Mouse (Mus musculus): ENCODE data around the gene Cntnap5a. TPM values are rescaled to one million over a fixed set of nuclear protein-coding genes. Genes with fewer than 3 reads are reported as not detected.

Cntnap5a gene
- polyA plus RNA-seq, 1 experiment from 2014 or later: 2.1 TPM

GRCm38 (mm10) chr1:115990204-115990603, 305.6 kb downstream of the Cntnap5a start:
- Histone ChIP-seq H3K36me3 (ENCODE audit: control insufficient read depth, insufficient read depth, low read length) (no peaks in the 10 kb centered on the region), H3K4me1 (ENCODE audit: control insufficient read depth, insufficient read depth, low read length) (no peaks in the 10 kb centered on the region), H3K9me3 (ENCODE audit: control insufficient read depth, low read length) (no peaks in the 10 kb centered on the region), H3K4me3 (replicated peaks; ENCODE audit: low read depth, low read length) (no peak overlapping the region), H3K4me2 (ENCODE audit: low read length) (no peak overlapping the region), H3K27ac (replicated peaks; ENCODE audit: low read depth, low read length) (no peak overlapping the region), H3K27me3 (ENCODE audit: control insufficient read depth, insufficient read depth, low read length) (no peaks in the 10 kb centered on the region), H3K9ac (replicated peaks; ENCODE audit: low read length) (no peak overlapping the region)
- no peak for ATAC-seq (ENCODE audit: low FRiP score, low TSS enrichment)
- WGBS: 75% methylated on average over 1 of the region's 1 CpGs
- DNase-seq: no peak

- WGBS: 76% methylated on average over 2 of the region's 2 CpGs
- Histone ChIP-seq H3K36me3 (ENCODE audit: control insufficient read depth, insufficient read depth, low read length) (no peaks in the 10 kb centered on the region), H3K27me3 (ENCODE audit: control insufficient read depth, insufficient read depth, low read length) (no peaks in the 10 kb centered on the region), H3K27ac (replicated peaks; ENCODE audit: low read depth, low read length) (no peak overlapping the region), H3K9me3 (ENCODE audit: control insufficient read depth, low read length) (no peaks in the 10 kb centered on the region), H3K4me1 (ENCODE audit: control insufficient read depth, insufficient read depth, low read length) (no peaks in the 10 kb centered on the region), H3K4me2 (ENCODE audit: low read length) (no peak overlapping the region), H3K4me3 (replicated peaks; ENCODE audit: low read depth, low read length) (no peak overlapping the region), H3K9ac (replicated peaks; ENCODE audit: low read length) (no peak overlapping the region)
- ATAC-seq (ENCODE audit: low FRiP score, low TSS enrichment) (no peak), DNase-seq (no peak)
These were observed 331.2 kb downstream of the Cntnap5a start for GRCm38 (mm10) chr1:116015768-116016167.

- ATAC-seq (ENCODE audit: low FRiP score, low TSS enrichment) (no peak), DNase-seq (no peak)
- H3K27ac ChIP-seq (replicated peaks; ENCODE audit: low read depth, low read length): no peak overlapping the region
- H3K9ac ChIP-seq (replicated peaks; ENCODE audit: low read length): no peak overlapping the region
- H3K9me3 ChIP-seq (ENCODE audit: control insufficient read depth, low read length): no peaks in the 10 kb centered on the region
- H3K27me3 ChIP-seq (ENCODE audit: control insufficient read depth, insufficient read depth, low read length): no peaks in the 10 kb centered on the region
- H3K4me2 ChIP-seq (ENCODE audit: low read length): no peak overlapping the region
- H3K36me3 ChIP-seq (ENCODE audit: control insufficient read depth, insufficient read depth, low read length): no peaks in the 10 kb centered on the region
- 90% methylated on average over 1 of the region's 1 CpGs for WGBS
- no peak overlapping the region for H3K4me3 ChIP-seq (replicated peaks; ENCODE audit: low read depth, low read length)
- no peaks in the 10 kb centered on the region for H3K4me1 ChIP-seq (ENCODE audit: control insufficient read depth, insufficient read depth, low read length)
These were observed 345.1 kb downstream of the Cntnap5a start for GRCm38 (mm10) chr1:116029653-116030052.

- no peak overlapping the region for H3K4me3 ChIP-seq (replicated peaks; ENCODE audit: low read depth, low read length)
- no peaks in the 10 kb centered on the region for H3K36me3 ChIP-seq (ENCODE audit: control insufficient read depth, insufficient read depth, low read length)
- no peaks in the 10 kb centered on the region for H3K9me3 ChIP-seq (ENCODE audit: control insufficient read depth, low read length)
- WGBS: 3% methylated on average over 1 of the region's 1 CpGs
- peaks cover 5% of the 10 kb centered on the region; the same call in 1 of the 2 replicates for H3K4me1 ChIP-seq (ENCODE audit: control insufficient read depth, insufficient read depth, low read length)
- peak; percentile 40 for DNase-seq
- H3K27me3 ChIP-seq (ENCODE audit: control insufficient read depth, insufficient read depth, low read length): no peaks in the 10 kb centered on the region
- peak; percentile 57; the same call in 1 of the 2 replicates for ATAC-seq (ENCODE audit: low FRiP score, low TSS enrichment)
- H3K27ac ChIP-seq (replicated peaks; ENCODE audit: low read depth, low read length): no peak overlapping the region
- no peak overlapping the region for H3K9ac ChIP-seq (replicated peaks; ENCODE audit: low read length)
- H3K4me2 ChIP-seq (ENCODE audit: low read length): no peak overlapping the region
These were observed 351.3 kb downstream of the Cntnap5a start for GRCm38 (mm10) chr1:116035897-116036296.

GRCm38 (mm10) chr1:116036894-116037293, 352.3 kb downstream of the Cntnap5a start:
- H3K9me3 ChIP-seq (ENCODE audit: control insufficient read depth, low read length): no peaks in the 10 kb centered on the region
- no peak overlapping the region for H3K4me3 ChIP-seq (replicated peaks; ENCODE audit: low read depth, low read length)
- no peak for DNase-seq
- no peak overlapping the region for H3K4me2 ChIP-seq (ENCODE audit: low read length)
- H3K27ac ChIP-seq (replicated peaks; ENCODE audit: low read depth, low read length): no peak overlapping the region
- H3K9ac ChIP-seq (replicated peaks; ENCODE audit: low read length): no peak overlapping the region
- H3K36me3 ChIP-seq (ENCODE audit: control insufficient read depth, insufficient read depth, low read length): no peaks in the 10 kb centered on the region
- no peaks in the 10 kb centered on the region for H3K27me3 ChIP-seq (ENCODE audit: control insufficient read depth, insufficient read depth, low read length)
- 90% methylated on average over 2 of the region's 2 CpGs for WGBS
- no peak for ATAC-seq (ENCODE audit: low FRiP score, low TSS enrichment)
- H3K4me1 ChIP-seq (ENCODE audit: control insufficient read depth, insufficient read depth, low read length): peaks cover 5% of the 10 kb centered on the region; the same call in 1 of the 2 replicates

- 65% methylated on average over 1 of the region's 1 CpGs for WGBS
- Histone ChIP-seq H3K36me3 (ENCODE audit: control insufficient read depth, insufficient read depth, low read length) (no peaks in the 10 kb centered on the region), H3K27me3 (ENCODE audit: control insufficient read depth, insufficient read depth, low read length) (no peaks in the 10 kb centered on the region), H3K27ac (replicated peaks; ENCODE audit: low read depth, low read length) (no peak overlapping the region), H3K4me1 (ENCODE audit: control insufficient read depth, insufficient read depth, low read length) (no peaks in the 10 kb centered on the region), H3K9ac (replicated peaks; ENCODE audit: low read length) (no peak overlapping the region), H3K4me3 (replicated peaks; ENCODE audit: low read depth, low read length) (no peak overlapping the region), H3K4me2 (ENCODE audit: low read length) (no peak overlapping the region), H3K9me3 (ENCODE audit: control insufficient read depth, low read length) (no peaks in the 10 kb centered on the region)
- ATAC-seq (ENCODE audit: low FRiP score, low TSS enrichment) (no peak), DNase-seq (no peak)
These were observed 359.5 kb downstream of the Cntnap5a start for GRCm38 (mm10) chr1:116044083-116044482.

- ATAC-seq (ENCODE audit: low FRiP score, low TSS enrichment): no peak
- 81% methylated on average over 3 of the region's 3 CpGs for WGBS
These were observed 422.6 kb downstream of the Cntnap5a start for GRCm38 (mm10) chr1:116107010-116107723.

GRCm38 (mm10) chr1:116107724-116108058, 423.1 kb downstream of the Cntnap5a start:
- Histone ChIP-seq H3K9me3 (ENCODE audit: control insufficient read depth, low read length) (no peaks in the 10 kb centered on the region), H3K9ac (replicated peaks; ENCODE audit: low read length) (no peak overlapping the region), H3K27ac (replicated peaks; ENCODE audit: low read depth, low read length) (no peak overlapping the region), H3K4me3 (replicated peaks; ENCODE audit: low read depth, low read length) (no peak overlapping the region), H3K4me2 (ENCODE audit: low read length) (no peak overlapping the region), H3K36me3 (ENCODE audit: control insufficient read depth, insufficient read depth, low read length) (no peaks in the 10 kb centered on the region), H3K27me3 (ENCODE audit: control insufficient read depth, insufficient read depth, low read length) (no peaks in the 10 kb centered on the region), H3K4me1 (ENCODE audit: control insufficient read depth, insufficient read depth, low read length) (no peaks in the 10 kb centered on the region)
- no peak for ATAC-seq (ENCODE audit: low FRiP score, low TSS enrichment)
- peak; percentile 13 for DNase-seq

More at GRCm38 (mm10) chr1:116107010-116107723, 422.6 kb downstream of the Cntnap5a start:
- Histone ChIP-seq H3K9ac (replicated peaks; ENCODE audit: low read length) (no peak overlapping the region), H3K27me3 (ENCODE audit: control insufficient read depth, insufficient read depth, low read length) (no peaks in the 10 kb centered on the region), H3K4me1 (ENCODE audit: control insufficient read depth, insufficient read depth, low read length) (no peaks in the 10 kb centered on the region), H3K27ac (replicated peaks; ENCODE audit: low read depth, low read length) (no peak overlapping the region), H3K9me3 (ENCODE audit: control insufficient read depth, low read length) (no peaks in the 10 kb centered on the region), H3K4me3 (replicated peaks; ENCODE audit: low read depth, low read length) (no peak overlapping the region), H3K36me3 (ENCODE audit: control insufficient read depth, insufficient read depth, low read length) (no peaks in the 10 kb centered on the region), H3K4me2 (ENCODE audit: low read length) (no peak overlapping the region)
- no peak for DNase-seq

GRCm38 (mm10) chr1:116108381-116108780, 423.8 kb downstream of the Cntnap5a start:
- H3K27ac ChIP-seq (replicated peaks; ENCODE audit: low read depth, low read length): no peak overlapping the region
- no peak overlapping the region for H3K9ac ChIP-seq (replicated peaks; ENCODE audit: low read length)
- no peaks in the 10 kb centered on the region for H3K27me3 ChIP-seq (ENCODE audit: control insufficient read depth, insufficient read depth, low read length)
- DNase-seq: no peak
- H3K9me3 ChIP-seq (ENCODE audit: control insufficient read depth, low read length): no peaks in the 10 kb centered on the region
- no peak overlapping the region for H3K4me3 ChIP-seq (replicated peaks; ENCODE audit: low read depth, low read length)
- no peaks in the 10 kb centered on the region for H3K36me3 ChIP-seq (ENCODE audit: control insufficient read depth, insufficient read depth, low read length)
- H3K4me1 ChIP-seq (ENCODE audit: control insufficient read depth, insufficient read depth, low read length): no peaks in the 10 kb centered on the region
- ATAC-seq (ENCODE audit: low FRiP score, low TSS enrichment): no peak
- no peak overlapping the region for H3K4me2 ChIP-seq (ENCODE audit: low read length)

Measured in midbrain, embryonic 14.5 days (tissue).